Mouse (Mus musculus) testis, adult 2 months (tissue): ENCODE measurements around the gene Phrf1. TPM values are rescaled to one million over a fixed set of nuclear protein-coding genes. Genes with fewer than 3 reads are reported as not detected.

Experiments
- H3K27ac ChIP-seq: fragments of 200-500 bp; 2 replicates; pipeline ENCODE4 v1.5.1; 2012; ENCODE audit warnings: low read depth, low read length; ENCODE audit not compliant: control insufficient read depth, insufficient read depth
- H3K27me3 ChIP-seq: fragments of 200-500 bp; 2 replicates; pipeline ENCODE4 v1.6.1; 2012; ENCODE audit warnings: mild to moderate bottlenecking, low read length, moderate library complexity; ENCODE audit not compliant: control insufficient read depth, insufficient read depth
- H3K36me3 ChIP-seq: fragments of 200-500 bp; 2 replicates; pipeline ENCODE4 v1.6.1; 2012; ENCODE audit warnings: mild to moderate bottlenecking, low read length; ENCODE audit not compliant: control insufficient read depth, insufficient read depth
- H3K4me1 ChIP-seq: fragments of 200-500 bp; 2 replicates; pipeline ENCODE4 v1.6.1; 2012; ENCODE audit warnings: low read length; ENCODE audit not compliant: control insufficient read depth, insufficient read depth
- H3K4me3 ChIP-seq: fragments of 200-500 bp; 2 replicates; pipeline ENCODE4 v1.5.1; 2012; ENCODE audit warnings: low read depth, mild to moderate bottlenecking, low read length, moderate library complexity, mixed read lengths; ENCODE audit not compliant: control insufficient read depth
- CTCF ChIP-seq: fragments of 200-500 bp; IDR thresholded peaks from 2 replicates; pipeline ENCODE4 v1.5.1; 2012; ENCODE audit warnings: low read depth, mild to moderate bottlenecking, inconsistent platforms, low read length, moderate library complexity; ENCODE audit not compliant: control insufficient read depth, insufficient read depth, insufficient replicate concordance
- POLR2A ChIP-seq: fragments of 200-500 bp; IDR thresholded peaks from 2 replicates; pipeline ENCODE4 v1.6.1; 2012; ENCODE audit warnings: low read depth, mild to moderate bottlenecking, inconsistent platforms, low read length, moderate library complexity; ENCODE audit not compliant: control insufficient read depth
- polyA plus RNA-seq: library from polyadenylated mRNA; depleted of rRNA; stranded (reverse); fragments of >200 nt; gene quantifications from 2 replicates; pipeline ENCODE4 v1.2.3, GENCODE M21; 2012; rRNA removed

Phrf1 gene
- polyA plus RNA-seq = 17.6 and 19.0 TPM in 2 replicates

- Histone ChIP-seq H3K36me3 (peaks cover 2% of the 10 kb centered on the region; the same call in 1 of the 2 replicates), H3K4me1 (peaks cover 5% of the 10 kb centered on the region), H3K4me3 (peak within 1 kb of the TSS; percentile 97), H3K27ac (peak within 1 kb of the TSS; percentile 99), H3K27me3 (no peaks in the 10 kb centered on the region)
- TF ChIP-seq CTCF (peak; percentile 96), POLR2A (peak; percentile 86)
These were observed at the start of gene Phrf1 for GRCm38 (mm10) chr7:141228279-141229067. Gene Phrf1 (plus strand): TSS chr7:141228784.

GRCm38 (mm10) chr7:141188194-141188593 is 40.4 kb upstream of the Phrf1 start:
- TF ChIP-seq POLR2A (no peak), CTCF (no peak)
- H3K27ac ChIP-seq = no peak overlapping the region
- H3K4me1 ChIP-seq = peaks cover 6% of the 10 kb centered on the region
- H3K36me3 ChIP-seq = no peaks in the 10 kb centered on the region
- no peaks in the 10 kb centered on the region for H3K27me3 ChIP-seq
- no peak overlapping the region for H3K4me3 ChIP-seq

GRCm38 (mm10) chr7:141188733-141189132 is 39.9 kb upstream of the Phrf1 start:
- H3K36me3 ChIP-seq = no peaks in the 10 kb centered on the region
- no peak overlapping the region for H3K4me3 ChIP-seq
- H3K27me3 ChIP-seq = no peaks in the 10 kb centered on the region
- H3K4me1 ChIP-seq = peaks cover 7% of the 10 kb centered on the region
- no peak overlapping the region for H3K27ac ChIP-seq
- TF ChIP-seq CTCF (no peak), POLR2A (no peak)

GRCm38 (mm10) chr7:141190220-141190619 is 38.4 kb upstream of the Phrf1 start:
- TF ChIP-seq POLR2A = no peak
- no peak for TF ChIP-seq CTCF
- H3K36me3 ChIP-seq = no peaks in the 10 kb centered on the region
- H3K4me3 ChIP-seq = no peak overlapping the region
- no peak overlapping the region for H3K27ac ChIP-seq
- H3K27me3 ChIP-seq = no peaks in the 10 kb centered on the region
- H3K4me1 ChIP-seq = peaks cover 7% of the 10 kb centered on the region

GRCm38 (mm10) chr7:141191036-141191435 is 37.5 kb upstream of the Phrf1 start:
- Histone ChIP-seq H3K27ac (no peak overlapping the region), H3K4me1 (peaks cover 7% of the 10 kb centered on the region), H3K36me3 (no peaks in the 10 kb centered on the region), H3K27me3 (no peaks in the 10 kb centered on the region), H3K4me3 (no peak overlapping the region)
- TF ChIP-seq POLR2A (no peak), CTCF (no peak)

GRCm38 (mm10) chr7:141191796-141192685 is 36.5 kb upstream of the Phrf1 start:
- H3K27me3 ChIP-seq = no peaks in the 10 kb centered on the region
- TF ChIP-seq CTCF (no peak), POLR2A (no peak)
- H3K36me3 ChIP-seq = no peaks in the 10 kb centered on the region
- peaks cover 7% of the 10 kb centered on the region for H3K4me1 ChIP-seq
- no peak overlapping the region for H3K27ac ChIP-seq
- no peak overlapping the region for H3K4me3 ChIP-seq

- peak overlapping the region; percentile 83 for H3K4me3 ChIP-seq
These were observed 35.7 kb upstream of the Phrf1 start for GRCm38 (mm10) chr7:141192776-141193347.

More at GRCm38 (mm10) chr7:141192776-141193347, 35.7 kb upstream of the Phrf1 start:
- H3K4me1 ChIP-seq = peaks cover 7% of the 10 kb centered on the region
- TF ChIP-seq CTCF (no peak), POLR2A (no peak)
- H3K27me3 ChIP-seq = no peaks in the 10 kb centered on the region
- no peaks in the 10 kb centered on the region for H3K36me3 ChIP-seq
- H3K27ac ChIP-seq = peak overlapping the region; percentile 42; the same call in 1 of the 2 replicates
